Mouse (Mus musculus) ES-E14 (cell line): ENCODE data around the gene Clec1b. TPM values are rescaled to one million over a fixed set of nuclear protein-coding genes. Genes with fewer than 3 reads are reported as not detected.

ENCODE experiments used
- DNase-seq: peaks from one replicate; pipeline ENCODE4 v3.0.0-alpha.2; 2013; ENCODE audit warnings: low read depth, low spot score
- H3K27ac ChIP-seq: 2 replicates; pipeline ENCODE4 v1.5.1; 2012; ENCODE audit warnings: low read depth, mild to moderate bottlenecking, low read length, moderate library complexity, mixed read lengths; ENCODE audit not compliant: poor library complexity, insufficient read depth, severe bottlenecking
- H3K36me3 ChIP-seq: 2 replicates; pipeline ENCODE4 v1.6.1; 2012; ENCODE audit warnings: mild to moderate bottlenecking, low read length, moderate library complexity, mixed read lengths; ENCODE audit not compliant: control insufficient read depth, poor library complexity, insufficient read depth, severe bottlenecking
- H3K4me1 ChIP-seq, 2 experiments: fragments of 150-350 bp in 1 of 2; sonication (generic) in 1 of 2; 2 replicates each; pipeline ENCODE4 v1.6.1; 2012; ENCODE audit warnings: low read length in 2 of 2, mild to moderate bottlenecking in 1 of 2, mixed read lengths in 1 of 2; ENCODE audit not compliant: control insufficient read depth in 2 of 2, insufficient read depth in 2 of 2, poor library complexity in 1 of 2
- H3K4me3 ChIP-seq, 2 experiments: fragments of 150-350 bp in 1 of 2; sonication (generic) in 1 of 2; 2 replicates each; pipeline ENCODE4 v1.5.1; 2012; ENCODE audit warnings: low read length in 2 of 2, low read depth in 1 of 2, mild to moderate bottlenecking in 1 of 2, mixed read lengths in 1 of 2; ENCODE audit not compliant: insufficient read depth in 1 of 2, poor library complexity in 1 of 2, severe bottlenecking in 1 of 2
- H3K9ac ChIP-seq: 2 replicates; pipeline ENCODE4 v1.6.1; 2012; ENCODE audit warnings: low read depth, mild to moderate bottlenecking, low read length, mixed read lengths; ENCODE audit not compliant: poor library complexity, insufficient read depth, severe bottlenecking
- H3K9me3 ChIP-seq: fragments of 150-350 bp; sonication (generic); 2 replicates; pipeline ENCODE4 v1.6.1; 2012; ENCODE audit warnings: low read depth, mild to moderate bottlenecking, low read length; ENCODE audit not compliant: control insufficient read depth, insufficient read depth
- CHD2 ChIP-seq: IDR thresholded peaks from 2 replicates; pipeline ENCODE4 v1.6.1; 2014; ENCODE audit warnings: mild to moderate bottlenecking, low read depth, low read length, inconsistent platforms
- HCFC1 ChIP-seq: IDR thresholded peaks from 2 replicates; pipeline ENCODE4 v1.6.1; 2012; ENCODE audit warnings: low read length, inconsistent platforms, borderline replicate concordance; ENCODE audit not compliant: insufficient read depth
- MAFK ChIP-seq: IDR thresholded peaks from 2 replicates; pipeline ENCODE4 v1.6.1; 2014; ENCODE audit warnings: mild to moderate bottlenecking, low read depth, low read length, inconsistent platforms; ENCODE audit not compliant: insufficient read depth
- ZC3H11A ChIP-seq: IDR thresholded peaks from 2 replicates; pipeline ENCODE4 v1.6.1; 2012; ENCODE audit warnings: low read depth, mild to moderate bottlenecking, inconsistent platforms, low read length, borderline replicate concordance
- ZNF384 ChIP-seq: IDR thresholded peaks from 2 replicates; pipeline ENCODE4 v1.6.1; 2012; ENCODE audit warnings: low read depth, low read length, inconsistent platforms
- in situ Hi-C, 2 experiments: fragments of 600-800 bp; cut with MboI; formaldehyde crosslinking; loops; one replicate each; pipeline ENCODE4 v1.15.1; 2025; ENCODE audit warnings: low sequenced_read_pairs in 2 of 2, inconsistent platforms in 1 of 2; ENCODE audit not compliant: unreplicated experiment in 2 of 2
- total RNA-seq: library from RNA; depleted of rRNA; stranded (reverse); fragments of 300-350 nt; gene quantifications from 2 replicates; pipeline ENCODE4 v1.2.3, GENCODE M21; 2012

The Clec1b gene
- total RNA-seq, 1 experiment: not detected

GRCm38 (mm10) chr6:129403391-129403790 is 6.3 kb downstream of the Clec1b start:
- in situ Hi-C loops: no loop called here
- no peak for DNase-seq
- no peak overlapping the region for H3K9ac ChIP-seq
- no peak overlapping the region for H3K27ac ChIP-seq
- no peak overlapping the region for H3K4me3 ChIP-seq
- no peak for TF ChIP-seq ZC3H11A
- no peak for TF ChIP-seq HCFC1
- TF ChIP-seq MAFK: no peak
- TF ChIP-seq CHD2: no peak
- no peak for TF ChIP-seq ZNF384
- H3K9me3 ChIP-seq: no peaks in the 10 kb centered on the region
- no peaks in the 10 kb centered on the region for H3K4me1 ChIP-seq
- no peaks in the 10 kb centered on the region for H3K36me3 ChIP-seq

- Histone ChIP-seq H3K36me3 (no peaks in the 10 kb centered on the region), H3K4me1 (no peaks in the 10 kb centered on the region), H3K27ac (no peak overlapping the region), H3K4me3 (no peak overlapping the region), H3K9me3 (no peaks in the 10 kb centered on the region), H3K9ac (no peak overlapping the region)
- no peak for TF ChIP-seq MAFK
- TF ChIP-seq HCFC1: no peak
- no peak for TF ChIP-seq CHD2
- TF ChIP-seq ZNF384: no peak
- TF ChIP-seq ZC3H11A: no peak
- no peak for DNase-seq
- in situ Hi-C loops: no loop called here
Observed at GRCm38 (mm10) chr6:129405999-129406398, 8.9 kb downstream of the Clec1b start.

GRCm38 (mm10) chr6:129407324-129407723 is 10.2 kb downstream of the Clec1b start:
- DNase-seq: no peak
- no peaks in the 10 kb centered on the region for H3K4me1 ChIP-seq
- H3K36me3 ChIP-seq: no peaks in the 10 kb centered on the region
- H3K9me3 ChIP-seq: no peaks in the 10 kb centered on the region
- H3K4me3 ChIP-seq: no peak overlapping the region
- in situ Hi-C loops: no loop called here
- TF ChIP-seq CHD2 (no peak), ZNF384 (no peak), ZC3H11A (no peak), HCFC1 (no peak), MAFK (no peak)
- no peak overlapping the region for H3K9ac ChIP-seq
- H3K27ac ChIP-seq: no peak overlapping the region

GRCm38 (mm10) chr6:129408562-129408961 is 11.5 kb downstream of the Clec1b start, which contains the start of gene Clec9a:
TSS of gene Clec9a (plus strand) at chr6:129408862.
- Histone ChIP-seq H3K4me3 (no peak within 1 kb of the TSS), H3K9ac (no peak within 1 kb of the TSS), H3K27ac (no peak within 1 kb of the TSS), H3K36me3 (no peaks in the 10 kb centered on the region), H3K4me1 (no peaks in the 10 kb centered on the region), H3K9me3 (no peaks in the 10 kb centered on the region)
- DNase-seq: no peak
- TF ChIP-seq CHD2: no peak
- no peak for TF ChIP-seq ZC3H11A
- TF ChIP-seq HCFC1: no peak
- in situ Hi-C loops: no loop called here

- no peak overlapping the region for H3K4me3 ChIP-seq
- TF ChIP-seq MAFK: no peak
- TF ChIP-seq CHD2: no peak
- TF ChIP-seq HCFC1: no peak
- no peak for TF ChIP-seq ZNF384
- TF ChIP-seq ZC3H11A: no peak
- no peaks in the 10 kb centered on the region for H3K36me3 ChIP-seq
- H3K9ac ChIP-seq: no peak overlapping the region
- no peak for DNase-seq
- no peaks in the 10 kb centered on the region for H3K4me1 ChIP-seq
- H3K27ac ChIP-seq: no peak overlapping the region
- no peaks in the 10 kb centered on the region for H3K9me3 ChIP-seq
- in situ Hi-C loops: no loop called here
Observed at GRCm38 (mm10) chr6:129414177-129414576, 17.1 kb downstream of the Clec1b start.
